Mouse (Mus musculus) left cerebral cortex, adult 18-20 months (tissue): ENCODE measurements around the gene Higd1c. TPM values are rescaled to one million over a fixed set of nuclear protein-coding genes. Genes with fewer than 3 reads are reported as not detected.
"Not testable (repeated sequence)": the region's sequence is repeated elsewhere in the genome, so short reads cannot be mapped to it uniquely, and the experiment has no call there.

Source experiments
- DNase-seq, 2 experiments: peaks; one replicate each; pipeline ENCODE4 v3.0.0; 2021 to 2022; ENCODE audit warnings: low spot score in 2 of 2, mixed read lengths in 1 of 2
- total RNA-seq, 2 experiments: library from RNA; stranded (reverse); gene quantifications; 2 replicates each; pipeline ENCODE4 v1.2.3; 2021

Gene Higd1c
- total RNA-seq, 2 experiments from 2014 or later: not detected

GRCm38 (mm10) chr15:100406088-100406487 lies 41.7 kb downstream of the Higd1c start:
- DNase-seq: no peak

GRCm38 (mm10) chr15:100410918-100411672 lies 46.8 kb downstream of the Higd1c start:
- DNase-seq: no peak

GRCm38 (mm10) chr15:100411731-100412130 lies 47.4 kb downstream of the Higd1c start:
- DNase-seq: no peak

GRCm38 (mm10) chr15:100413306-100413705 lies 49.0 kb downstream of the Higd1c start:
- DNase-seq: no peak

- no peak for DNase-seq
Observed at GRCm38 (mm10) chr15:100414011-100414410, 49.7 kb downstream of the Higd1c start.

GRCm38 (mm10) chr15:100414942-100415341 lies 50.6 kb downstream of the Higd1c start:
- no peak for DNase-seq

- DNase-seq: no peak
Observed at GRCm38 (mm10) chr15:100415684-100416083, 51.3 kb downstream of the Higd1c start.

GRCm38 (mm10) chr15:100417854-100418450 lies 53.6 kb downstream of the Higd1c start:
- DNase-seq: no peak

- DNase-seq: no peak
Observed at GRCm38 (mm10) chr15:100419311-100419710, 55.0 kb downstream of the Higd1c start.

GRCm38 (mm10) chr15:100419901-100420745 lies 55.8 kb downstream of the Higd1c start:
- no peak for DNase-seq

GRCm38 (mm10) chr15:100421059-100421757 lies 56.9 kb downstream of the Higd1c start:
- no peak for DNase-seq

- DNase-seq: not testable (repeated sequence)
Observed at GRCm38 (mm10) chr15:100421758-100422197, 57.4 kb downstream of the Higd1c start, which contains the start of gene Gm5475. Gene Gm5475 (plus strand): TSS chr15:100422147.

GRCm38 (mm10) chr15:100422476-100422875 lies 58.1 kb downstream of the Higd1c start:
- no peak for DNase-seq

GRCm38 (mm10) chr15:100422899-100423860 lies 58.8 kb downstream of the Higd1c start:
- peak; percentile 94 to 96 for DNase-seq

- no peak for DNase-seq
Observed at GRCm38 (mm10) chr15:100423916-100424315, 59.6 kb downstream of the Higd1c start.

- no peak for DNase-seq
Observed at GRCm38 (mm10) chr15:100424396-100425122, 60.2 kb downstream of the Higd1c start, which contains the start of gene Slc11a2. Gene Slc11a2 (minus strand): TSS chr15:100425072.

- DNase-seq: no peak
Observed at GRCm38 (mm10) chr15:100428296-100428905, 64.1 kb downstream of the Higd1c start.

GRCm38 (mm10) chr15:100429959-100430565 lies 65.7 kb downstream of the Higd1c start:
- DNase-seq: no peak
